Mouse (Mus musculus) cerebellum, adult 9-11 months (tissue): ENCODE measurements at regions not wholly inside any gene's neighbourhood (a gene's known extent, or its start where the extent isn't known, plus 50 kb on each side); places are given as distances from the start of the nearest gene placed in this dataset.
A peak's percentile ranks its signal among the peaks of the same experiment; 100 is the strongest.
"Not testable (repeated sequence)": the region's sequence is repeated elsewhere in the genome, so short reads cannot be mapped to it uniquely, and the experiment has no call there.

Experiments
- DNase-seq: peaks from one replicate; pipeline ENCODE4 v3.0.0; 2022

DNA sequence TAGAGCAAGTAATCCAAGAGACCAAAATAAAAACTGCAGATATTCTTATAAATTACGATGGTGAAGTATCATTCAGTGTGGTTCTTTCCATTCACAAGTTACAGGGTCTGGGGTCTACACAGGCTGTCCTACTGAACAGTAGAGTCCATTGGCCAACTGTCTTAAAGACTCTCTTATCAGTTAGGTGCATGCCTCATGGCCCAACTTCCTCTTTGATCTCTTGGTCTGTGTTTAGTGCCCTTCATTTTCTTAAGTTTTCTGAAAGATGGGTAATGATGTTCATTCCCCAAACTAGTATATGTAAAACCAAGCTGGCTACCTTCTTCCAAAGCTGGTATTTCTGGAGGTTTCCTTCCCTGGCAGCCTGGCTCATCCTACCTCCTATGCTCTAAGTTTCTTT is 268.7 kb upstream of the Ift57 start:
- no peak for DNase-seq

DNA sequence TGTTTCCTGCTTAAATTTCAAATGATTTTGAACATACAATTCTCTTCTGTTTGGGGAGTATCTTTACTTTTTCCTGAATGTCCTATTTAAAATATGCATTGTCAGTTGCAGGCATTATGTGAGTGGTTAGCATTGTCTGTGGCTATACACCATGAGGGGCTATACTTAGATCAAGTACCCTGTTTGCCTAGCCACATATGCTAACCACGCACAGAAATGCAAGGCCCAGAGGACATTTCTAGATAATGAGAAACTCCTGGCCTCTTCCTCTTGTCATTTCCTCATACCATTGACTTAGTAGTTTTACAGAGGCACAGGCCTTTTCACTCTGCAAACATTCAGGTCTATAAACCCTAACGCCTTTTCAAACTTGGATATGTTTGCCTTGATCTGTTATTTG is 267.1 kb upstream of the Ift57 start:
- DNase-seq, result no peak

DNA sequence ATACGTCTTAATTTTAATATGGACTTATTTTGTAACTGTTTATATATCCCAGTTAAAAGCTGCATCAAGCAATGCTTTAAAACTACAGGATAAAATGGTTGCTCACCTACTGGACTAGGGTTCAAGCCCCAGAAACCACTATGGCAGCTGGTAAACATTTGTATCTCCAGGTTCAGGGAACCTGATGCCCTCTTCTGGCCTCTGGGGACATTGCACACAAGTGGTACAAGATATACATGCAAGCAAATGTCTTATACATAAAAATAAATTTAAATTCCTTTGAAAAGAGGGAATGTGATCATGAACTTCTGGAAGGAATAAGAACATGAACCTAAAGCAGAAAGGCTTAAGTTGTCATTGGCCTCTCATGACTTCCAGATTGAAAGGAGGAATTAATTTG is 257.8 kb upstream of the Ift57 start:
- DNase-seq, result no peak

DNA sequence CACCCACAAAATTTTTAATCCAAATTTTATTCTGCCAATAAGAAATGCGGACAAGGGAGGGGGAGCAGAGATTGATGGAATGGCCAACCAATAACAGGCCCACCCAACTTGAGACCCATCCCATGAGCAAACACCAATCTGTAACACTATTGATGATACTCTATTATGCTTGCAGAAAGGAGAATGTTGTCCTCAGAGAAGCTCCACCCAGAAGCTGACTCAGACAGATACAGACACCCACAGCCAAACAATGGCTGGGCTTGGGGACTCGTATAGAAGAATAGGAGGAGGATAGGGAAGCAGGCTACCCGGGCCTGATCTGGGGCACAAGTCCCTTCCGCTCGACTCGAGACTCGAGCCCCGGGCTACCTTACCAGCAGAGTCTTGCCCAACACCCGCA is 251.7 kb upstream of the Ift57 start:
- DNase-seq, result not testable (repeated sequence)

- no peak for DNase-seq
Measured at GRCm38 (mm10) chr16:49493881-49494280, 205.2 kb upstream of the Ift57 start.

DNA sequence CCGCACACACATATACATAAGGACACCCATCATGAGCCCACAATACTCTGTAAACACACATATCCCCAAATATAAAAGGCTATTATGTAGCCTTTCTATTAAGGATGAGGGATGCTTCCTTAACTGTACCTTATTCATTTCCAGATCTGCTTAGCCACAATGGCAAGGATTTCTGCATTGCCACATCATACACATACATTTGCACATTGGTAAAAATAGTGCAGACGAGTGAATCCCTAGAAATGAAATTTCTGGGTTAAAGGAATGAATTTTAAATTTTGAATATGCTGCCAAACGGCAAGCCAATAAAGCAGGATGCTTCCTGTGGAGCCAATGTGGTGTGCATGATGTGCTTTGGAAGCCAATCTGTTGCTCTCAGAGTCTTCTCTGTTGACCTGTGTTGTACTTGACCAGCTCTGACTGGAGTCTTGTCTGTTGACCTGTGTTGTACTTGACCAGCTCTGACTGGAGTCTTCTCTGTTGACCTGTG is 201.5 kb upstream of the Ift57 start:
- peak; percentile 20 for DNase-seq

- DNase-seq, result peak; percentile 29
Measured at GRCm38 (mm10) chr16:49500818-49501217, 198.2 kb upstream of the Ift57 start.

DNA sequence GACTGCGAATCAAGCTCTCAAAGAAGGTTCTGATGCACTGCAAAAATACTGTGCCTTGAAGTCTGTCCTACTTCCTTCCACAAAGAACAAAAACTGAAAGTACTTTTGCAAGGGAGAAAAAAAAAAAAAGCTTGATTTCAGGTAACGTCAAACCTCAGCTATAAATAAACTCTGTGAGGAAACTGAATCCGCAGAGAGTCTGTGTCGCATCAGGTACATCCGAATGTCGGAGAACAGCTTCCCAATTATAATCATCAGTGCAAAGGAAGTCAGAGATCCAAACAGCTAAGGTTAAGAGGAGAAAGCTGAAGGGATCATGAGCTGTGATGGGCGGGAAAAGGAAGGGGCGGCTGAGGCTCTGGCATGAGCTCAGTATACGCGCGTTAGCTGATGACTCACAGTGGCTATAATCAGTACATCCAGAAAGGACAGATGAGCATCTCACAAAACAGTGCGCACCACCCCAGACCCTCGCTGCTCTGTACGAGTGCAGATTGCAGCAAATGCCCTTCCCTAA is 195.1 kb upstream of the Ift57 start:
- no peak for DNase-seq

DNA sequence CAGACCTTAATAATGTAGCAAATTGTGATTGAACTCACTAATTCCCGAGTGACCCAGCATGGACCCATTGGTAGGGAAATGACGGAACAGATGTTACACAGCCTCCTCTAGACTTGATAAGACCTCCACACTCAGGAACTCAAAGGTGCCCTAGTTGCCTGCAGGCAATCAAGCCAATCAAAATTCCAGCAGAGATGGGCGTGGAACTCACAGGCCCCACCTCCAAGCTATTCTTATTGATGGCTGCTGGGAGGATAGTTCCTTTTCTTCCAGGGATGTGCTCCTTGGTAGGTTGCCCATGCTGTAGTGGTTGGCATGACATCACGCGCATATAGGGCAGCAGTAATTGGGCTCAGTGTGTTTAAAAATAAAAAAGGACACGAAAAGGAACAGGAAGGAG is 194.4 kb upstream of the Ift57 start:
- DNase-seq, result no peak

- DNase-seq, result no peak
Measured at GRCm38 (mm10) chr16:49505271-49505670, 193.8 kb upstream of the Ift57 start.

GRCm38 (mm10) chr16:49518844-49519243 is 180.2 kb upstream of the Ift57 start:
- no peak for DNase-seq

GRCm38 (mm10) chr16:49520411-49520810 is 178.6 kb upstream of the Ift57 start:
- DNase-seq, result no peak

DNA sequence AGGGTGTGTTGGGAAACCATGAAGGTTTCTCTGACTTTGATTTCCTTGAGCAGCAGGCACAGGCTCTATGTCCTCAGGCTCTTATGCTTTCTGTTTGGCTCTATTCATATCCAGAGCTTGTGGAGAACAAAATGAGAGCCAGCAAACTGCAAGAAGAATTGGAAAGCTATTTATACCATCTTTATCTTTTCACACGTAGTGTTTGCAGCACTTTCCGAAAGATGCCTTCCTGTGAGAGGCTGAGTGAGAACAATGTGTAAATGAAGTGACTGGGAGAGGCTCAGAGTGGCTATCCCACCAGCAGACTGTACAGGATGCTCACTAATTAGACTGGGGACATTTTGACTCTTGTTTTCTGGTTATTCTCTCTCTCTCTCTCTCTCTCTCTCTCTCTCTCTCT is 177.3 kb upstream of the Ift57 start:
- no peak for DNase-seq

DNA sequence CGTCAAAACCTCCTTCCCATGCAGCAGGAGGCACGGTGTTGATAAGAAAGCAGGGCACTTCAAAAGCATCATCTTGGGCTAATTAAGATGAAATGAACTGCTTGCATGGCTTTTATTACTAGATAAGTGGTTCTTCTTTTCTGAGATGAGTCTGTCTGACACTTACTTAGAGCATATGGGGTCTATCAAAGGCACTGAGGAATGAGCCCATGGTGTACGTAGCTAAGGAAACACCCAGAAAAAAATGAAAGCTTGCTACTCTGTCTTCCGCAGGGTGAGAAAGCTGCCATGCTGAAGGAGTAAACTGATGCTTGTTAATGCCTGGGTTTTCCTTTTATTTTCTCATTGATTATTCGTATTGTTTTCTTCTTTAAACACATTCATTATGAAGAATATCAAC is 176.5 kb upstream of the Ift57 start:
- no peak for DNase-seq

- not testable (repeated sequence) for DNase-seq
Measured at GRCm38 (mm10) chr16:49528618-49529017, 170.4 kb upstream of the Ift57 start.

- DNase-seq, result no peak
Measured at GRCm38 (mm10) chr16:49529060-49529459, 170.0 kb upstream of the Ift57 start.

GRCm38 (mm10) chr16:49530051-49530450 is 169.0 kb upstream of the Ift57 start:
- no peak for DNase-seq

DNA sequence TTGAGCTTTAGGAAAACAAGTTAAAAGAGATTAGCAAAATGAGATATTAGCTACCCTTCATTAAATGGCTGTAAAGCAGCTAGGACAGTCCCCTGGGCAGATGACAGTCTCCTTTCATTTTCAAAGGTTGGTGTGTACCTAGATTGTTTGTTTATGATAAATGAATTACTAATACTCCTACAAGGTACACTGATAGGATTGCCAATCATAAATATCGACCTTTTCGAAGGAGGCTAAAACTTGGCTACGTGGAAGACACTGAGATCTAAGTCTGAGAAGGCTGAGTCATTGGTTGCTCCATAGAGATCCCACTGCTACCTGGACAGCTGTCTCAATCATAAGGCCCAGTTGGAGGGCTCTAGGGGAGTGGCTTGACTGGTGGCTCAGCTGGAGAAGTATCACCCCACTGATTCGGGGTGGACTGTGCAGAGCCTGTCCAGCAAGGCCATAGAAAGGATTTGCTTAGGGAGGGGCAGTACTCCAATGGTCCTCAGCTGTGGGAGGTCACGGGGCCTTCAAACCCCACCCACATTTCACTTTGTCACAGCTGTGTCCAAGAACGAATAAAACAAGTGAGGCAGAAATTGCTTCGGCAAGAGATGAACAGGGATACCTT is 166.9 kb upstream of the Ift57 start:
- no peak for DNase-seq

GRCm38 (mm10) chr16:49533498-49533998 is 165.5 kb upstream of the Ift57 start:
- DNase-seq, result no peak

DNA sequence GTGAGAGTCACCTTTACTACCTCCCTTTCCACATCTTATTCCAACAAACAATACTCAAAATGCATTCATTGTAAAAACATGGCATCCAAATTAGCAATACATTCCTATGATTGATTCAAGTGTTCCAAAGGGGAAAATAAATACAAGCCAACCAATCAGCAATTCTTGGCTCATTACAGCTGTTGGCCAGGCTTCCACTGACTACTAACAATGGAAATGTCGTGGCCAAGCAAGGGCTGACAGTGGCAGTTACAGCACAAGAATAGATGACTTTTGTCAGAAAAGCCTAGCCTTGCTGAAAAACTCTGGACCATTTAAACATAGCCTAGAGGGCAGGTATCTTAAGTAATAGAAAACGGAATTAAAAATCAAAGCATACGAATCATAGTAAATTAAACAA is 148.8 kb upstream of the Ift57 start:
- no peak for DNase-seq

DNA sequence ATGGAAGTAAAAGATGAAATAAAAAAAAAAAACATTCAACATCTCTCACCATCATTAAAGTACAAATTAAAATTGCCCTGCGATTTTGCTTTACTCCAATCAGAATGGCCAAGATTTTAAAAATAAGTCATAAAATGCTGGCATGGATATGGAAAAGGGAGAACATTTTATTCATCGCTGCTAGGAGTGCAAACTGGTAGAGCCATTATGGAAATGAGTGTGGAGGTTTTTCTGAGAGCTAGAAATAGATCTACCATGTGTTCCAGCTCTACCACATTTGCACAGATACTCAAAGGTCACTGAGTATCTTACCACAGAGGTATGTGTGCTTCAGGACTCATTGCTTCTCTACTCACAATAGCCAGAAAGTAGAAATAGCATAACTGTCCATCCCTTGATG is 129.0 kb upstream of the Ift57 start:
- no peak for DNase-seq

GRCm38 (mm10) chr16:49572485-49573170 is 126.4 kb upstream of the Ift57 start:
- DNase-seq, result no peak

- no peak for DNase-seq
Measured at GRCm38 (mm10) chr16:49573171-49573517, 125.9 kb upstream of the Ift57 start.

GRCm38 (mm10) chr16:49578976-49579375 is 120.1 kb upstream of the Ift57 start:
- no peak for DNase-seq

GRCm38 (mm10) chr16:49580708-49581107 is 118.3 kb upstream of the Ift57 start:
- no peak for DNase-seq
